Mouse (Mus musculus) 3134 (cell line): ENCODE results near the gene Anxa4.

Experiments
- DNase-seq: peaks from one replicate; pipeline ENCODE4 v3.0.0-alpha.2; 2011; ENCODE audit warnings: low spot score; ENCODE audit not compliant: insufficient read length; ENCODE audit errors: extremely low read depth

Anxa4 gene

DNA sequence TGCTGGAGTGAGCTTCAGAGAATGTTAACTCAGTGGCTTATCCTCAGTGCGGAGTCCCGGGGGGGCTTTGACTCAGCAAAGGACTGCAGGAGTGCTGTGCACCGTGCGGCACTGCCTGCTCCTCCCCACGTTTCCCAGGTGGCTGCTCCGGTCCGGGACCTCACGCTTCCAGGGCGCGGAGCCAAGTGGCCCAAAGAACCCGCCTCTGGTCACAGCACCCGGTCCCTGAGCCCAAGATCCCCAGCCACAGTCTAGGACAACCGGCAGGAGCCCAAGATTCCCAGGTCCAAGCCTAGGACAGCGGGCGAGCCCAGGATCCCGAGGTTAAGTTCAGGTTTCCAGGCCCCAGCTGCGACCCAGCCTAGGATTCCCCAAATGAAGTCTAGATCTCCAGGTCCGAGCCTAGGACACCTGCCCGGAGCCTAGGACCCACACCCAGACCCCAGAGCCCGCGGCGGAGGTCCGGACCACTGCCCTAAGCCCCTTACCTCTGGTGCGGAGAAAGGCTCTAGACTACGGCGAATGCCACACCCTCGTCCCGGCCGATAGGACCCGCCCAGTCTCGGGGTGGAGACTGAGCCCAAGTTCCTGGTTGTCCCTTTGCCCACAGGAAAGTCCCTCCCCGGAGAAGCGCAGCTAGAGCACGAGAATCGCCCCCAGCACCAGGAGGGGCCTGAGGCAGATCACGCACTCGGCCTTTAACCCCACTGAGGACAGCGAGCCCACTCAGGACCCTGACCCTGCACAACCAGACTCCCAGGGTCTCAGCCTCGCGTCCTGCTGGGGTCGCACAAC, at the start of gene Anxa4:
Gene Anxa4, minus strand, starts transcription at position 564 of the 795 bp plus-strand sequence.
- peak; percentile 81 for DNase-seq

DNA sequence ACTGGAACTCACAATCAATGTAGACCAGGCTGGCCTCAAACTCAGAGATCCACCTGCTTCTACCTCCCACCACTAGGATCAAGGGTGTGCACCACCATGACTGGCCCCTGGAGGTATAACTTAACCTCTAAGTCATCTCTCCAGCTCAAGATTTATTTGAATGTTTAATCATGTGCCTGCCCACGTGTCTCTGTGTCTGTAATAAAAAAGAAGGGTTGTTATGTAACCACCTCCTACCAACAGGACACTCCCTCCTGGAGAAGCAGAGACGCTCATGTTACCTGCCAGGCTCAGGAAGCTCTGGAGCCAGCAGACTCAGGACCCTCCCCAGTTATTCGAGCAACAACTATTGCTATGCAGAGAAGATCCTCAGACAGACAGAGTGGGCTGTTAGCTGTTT, 48.6 kb upstream of the Anxa4 start:
- no peak for DNase-seq

- DNase-seq, result no peak
Measured at GRCm38 (mm10) chr6:86839089-86839488, 45.7 kb upstream of the Anxa4 start.

- no peak for DNase-seq
Measured at GRCm38 (mm10) chr6:86832802-86833502, 39.6 kb upstream of the Anxa4 start.

DNA sequence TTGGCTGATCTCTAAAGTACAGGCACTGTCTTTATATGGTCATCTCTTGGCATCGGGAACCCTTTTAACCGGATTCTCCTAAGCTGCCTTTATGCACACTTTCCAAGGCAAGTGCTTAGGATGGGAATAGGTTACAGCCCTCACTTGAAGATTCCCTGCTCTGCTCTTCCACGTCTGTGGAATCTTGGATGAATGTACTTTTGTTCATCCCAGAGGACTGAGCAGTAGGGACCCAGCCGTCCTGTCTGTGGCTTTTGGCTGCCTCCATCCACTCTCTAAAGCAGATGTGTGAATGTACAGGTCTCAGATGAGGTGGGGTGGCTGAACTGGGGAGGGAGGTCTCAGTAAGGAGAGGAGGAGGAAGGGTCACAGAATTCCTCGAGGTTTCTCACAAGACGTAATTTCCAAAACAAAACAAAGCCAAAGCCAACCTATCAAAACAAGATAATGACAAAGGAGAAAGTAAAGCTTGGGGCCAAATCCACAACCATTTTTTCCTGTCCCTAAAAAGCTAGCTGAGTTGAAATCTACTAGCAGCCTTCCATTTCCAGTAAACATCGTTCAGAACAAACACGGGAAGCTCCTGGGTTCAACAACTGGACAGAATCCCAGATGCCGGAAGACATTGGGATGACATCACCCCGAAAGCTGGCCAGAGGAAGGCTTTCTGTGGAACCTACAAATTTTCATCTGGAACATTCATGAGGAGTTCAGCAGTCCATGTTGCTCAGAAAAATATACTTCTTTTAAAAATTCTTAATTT, 37.5 kb upstream of the Anxa4 start:
- peak; percentile 33 for DNase-seq

DNA sequence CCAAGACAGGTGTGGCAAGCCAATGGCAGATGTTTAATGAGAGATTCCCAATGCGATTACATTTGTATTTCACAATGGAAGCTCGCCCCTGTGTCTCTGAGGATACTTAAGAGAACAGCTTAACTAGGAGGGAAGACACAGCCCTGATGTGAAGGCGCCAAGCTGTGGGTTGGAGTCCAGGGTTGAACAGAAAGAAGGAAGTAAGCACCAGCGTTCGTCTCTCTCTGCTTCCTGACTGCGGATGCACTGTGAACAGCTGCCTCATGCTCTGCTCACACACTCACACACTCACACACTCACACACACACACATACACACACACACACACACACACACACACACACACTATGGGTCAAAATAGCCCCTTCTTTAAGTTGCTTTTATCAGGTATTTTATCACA, 36.4 kb upstream of the Anxa4 start:
- DNase-seq, result no peak

- no peak for DNase-seq
Measured at GRCm38 (mm10) chr6:86827432-86827831, 34.0 kb upstream of the Anxa4 start.

DNA sequence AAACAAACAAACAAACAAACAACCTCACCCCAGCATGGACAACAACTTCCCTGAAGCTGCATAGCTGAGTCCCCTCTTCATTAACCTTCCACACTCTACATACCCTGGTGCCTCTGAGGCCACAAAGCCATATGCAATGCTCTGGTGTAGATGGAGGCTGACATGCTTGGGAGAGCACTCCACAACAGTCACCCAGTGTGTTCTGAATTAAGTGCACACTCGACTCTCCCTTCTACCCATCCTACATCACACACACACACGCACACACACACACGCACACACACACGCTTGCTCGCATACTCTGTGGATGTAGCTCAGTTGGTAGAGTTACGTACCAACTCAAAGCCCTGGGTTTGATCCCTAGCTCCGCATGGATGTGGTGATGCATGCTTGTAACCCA, 31.0 kb upstream of the Anxa4 start:
- no peak for DNase-seq

DNA sequence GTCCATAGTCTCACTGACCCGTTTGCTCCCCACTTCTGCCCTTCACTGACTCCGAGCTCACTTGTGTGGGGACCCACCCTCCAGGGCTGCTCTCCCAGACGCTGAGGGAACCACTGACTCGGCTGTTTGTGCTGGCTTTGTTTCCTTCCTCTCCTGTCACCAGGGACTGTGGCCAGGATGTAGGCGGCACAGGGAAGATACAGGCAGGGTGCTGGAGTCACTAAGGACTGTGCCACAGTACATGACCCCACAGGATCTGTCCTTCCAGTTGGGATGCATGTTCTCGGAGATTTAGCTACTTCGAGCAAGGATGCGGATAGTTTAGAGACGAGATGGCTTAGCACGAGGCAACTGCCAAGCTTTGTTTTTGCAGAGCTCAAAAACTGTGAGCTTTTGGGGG, 30.4 kb upstream of the Anxa4 start:
- no peak for DNase-seq

DNA sequence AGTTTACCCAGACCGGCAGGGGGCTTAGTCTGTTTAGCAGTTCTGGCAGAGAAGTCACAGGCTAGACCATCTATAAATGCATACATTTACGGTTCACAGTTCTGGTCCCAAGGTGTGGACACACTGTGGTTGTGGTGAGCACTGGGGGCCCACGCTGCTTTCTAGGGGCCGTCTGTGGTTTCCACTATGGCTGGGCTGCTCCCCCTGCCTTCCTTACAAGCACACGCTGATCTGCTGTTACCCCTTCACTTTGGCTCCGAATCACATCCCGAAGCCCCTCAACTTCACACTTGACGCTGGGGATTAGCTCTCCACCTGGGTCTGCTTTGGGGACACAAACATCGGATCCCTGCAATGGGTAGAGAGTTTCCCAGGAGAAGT, 29.7 kb upstream of the Anxa4 start:
- DNase-seq, result no peak

DNA sequence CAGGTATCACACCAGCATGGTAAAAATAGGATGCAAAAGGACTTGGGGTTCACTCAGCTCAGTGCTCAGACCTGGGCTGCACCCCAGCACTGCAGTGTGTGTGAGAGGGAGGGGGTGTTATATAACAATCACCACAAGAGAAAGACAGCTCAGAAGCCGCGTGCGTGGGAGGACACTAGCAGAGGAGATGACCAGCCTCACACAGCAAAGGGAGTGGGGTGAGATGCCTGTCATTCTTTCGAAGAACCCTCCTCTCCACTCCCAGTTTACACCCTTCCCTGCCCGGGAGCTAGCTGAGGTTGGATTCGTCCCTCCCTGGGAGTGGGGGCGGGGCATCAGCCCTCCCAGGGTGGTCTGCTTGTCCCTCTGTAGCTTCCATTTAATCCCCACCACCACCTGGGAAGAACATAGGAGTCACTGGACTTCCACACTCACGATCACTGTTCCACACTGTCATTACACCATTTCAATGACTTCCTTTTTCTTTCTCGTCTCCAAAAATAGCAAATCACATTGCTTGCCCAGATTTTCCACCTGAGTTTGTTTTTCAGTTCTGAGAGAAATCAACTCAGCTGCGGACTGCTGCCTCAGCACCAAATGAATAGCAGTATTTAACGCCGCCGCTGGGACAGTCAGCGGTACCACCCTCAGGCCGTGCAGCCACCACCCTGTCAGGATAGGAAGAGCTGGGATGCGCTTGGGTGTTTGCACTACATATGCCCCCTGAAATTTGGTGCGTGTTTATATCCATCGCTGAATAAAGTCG, 29.1 kb upstream of the Anxa4 start:
- peak; percentile 18 for DNase-seq

- no peak for DNase-seq
Measured at GRCm38 (mm10) chr6:86820690-86821089, 27.3 kb upstream of the Anxa4 start.

DNA sequence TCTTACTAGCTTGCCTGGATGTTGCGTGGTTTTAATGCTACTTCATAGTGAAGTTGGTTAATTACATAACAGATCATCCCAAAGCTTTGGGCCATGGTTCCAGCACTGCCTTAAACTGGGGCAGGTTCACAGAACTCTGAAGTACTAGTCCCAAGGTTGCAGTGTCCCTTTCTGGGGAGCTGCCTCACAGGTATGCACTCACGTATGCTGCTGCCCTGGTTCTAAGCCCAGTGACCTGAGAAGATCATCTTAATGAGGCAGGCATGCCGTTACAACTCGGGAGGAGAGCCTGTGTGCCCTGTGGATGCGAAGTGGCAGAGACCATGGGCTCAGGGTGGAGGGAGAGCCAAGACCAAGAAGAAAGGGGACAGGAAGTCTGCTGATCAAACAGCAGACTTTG, 26.5 kb upstream of the Anxa4 start:
- no peak for DNase-seq

- DNase-seq, result no peak
Measured at GRCm38 (mm10) chr6:86818914-86819313, 25.5 kb upstream of the Anxa4 start.

DNA sequence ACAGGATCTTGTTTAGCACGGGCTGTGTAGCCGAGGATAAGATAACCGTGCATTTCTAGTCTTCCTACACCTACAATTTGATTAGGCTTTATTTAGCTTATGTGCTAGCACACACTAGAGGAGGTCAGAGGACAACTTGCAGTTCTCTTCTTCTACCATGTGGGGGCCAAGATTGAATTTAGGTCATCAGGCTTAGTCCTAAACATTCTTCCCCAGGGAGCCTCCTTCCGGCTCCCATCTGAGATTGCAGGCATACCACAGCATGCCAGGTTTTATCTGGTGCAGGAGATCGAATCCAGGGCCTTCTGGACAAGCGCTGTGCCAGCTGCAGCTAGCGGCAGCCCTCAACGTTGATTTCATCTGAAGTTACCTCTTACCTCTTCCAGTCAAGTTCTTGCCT, 23.2 kb upstream of the Anxa4 start:
- DNase-seq, result peak; percentile 40

GRCm38 (mm10) chr6:86815436-86815835, 22.1 kb upstream of the Anxa4 start:
- no peak for DNase-seq

GRCm38 (mm10) chr6:86814926-86815325, 21.5 kb upstream of the Anxa4 start:
- DNase-seq, result no peak

GRCm38 (mm10) chr6:86813341-86813740, 20.0 kb upstream of the Anxa4 start:
- DNase-seq, result no peak

- no peak for DNase-seq
Measured at GRCm38 (mm10) chr6:86812919-86813318, 19.5 kb upstream of the Anxa4 start.

- DNase-seq, result peak; percentile 34
Measured at GRCm38 (mm10) chr6:86806455-86807086, 13.2 kb upstream of the Anxa4 start.
